Mouse (Mus musculus): ENCODE measurements around the gene Syt8. TPM values are rescaled to one million over a fixed set of nuclear protein-coding genes. Genes with fewer than 3 reads are reported as not detected.

The Syt8 gene
- polyA plus RNA-seq, 1 experiment, result 3.4 TPM

DNA sequence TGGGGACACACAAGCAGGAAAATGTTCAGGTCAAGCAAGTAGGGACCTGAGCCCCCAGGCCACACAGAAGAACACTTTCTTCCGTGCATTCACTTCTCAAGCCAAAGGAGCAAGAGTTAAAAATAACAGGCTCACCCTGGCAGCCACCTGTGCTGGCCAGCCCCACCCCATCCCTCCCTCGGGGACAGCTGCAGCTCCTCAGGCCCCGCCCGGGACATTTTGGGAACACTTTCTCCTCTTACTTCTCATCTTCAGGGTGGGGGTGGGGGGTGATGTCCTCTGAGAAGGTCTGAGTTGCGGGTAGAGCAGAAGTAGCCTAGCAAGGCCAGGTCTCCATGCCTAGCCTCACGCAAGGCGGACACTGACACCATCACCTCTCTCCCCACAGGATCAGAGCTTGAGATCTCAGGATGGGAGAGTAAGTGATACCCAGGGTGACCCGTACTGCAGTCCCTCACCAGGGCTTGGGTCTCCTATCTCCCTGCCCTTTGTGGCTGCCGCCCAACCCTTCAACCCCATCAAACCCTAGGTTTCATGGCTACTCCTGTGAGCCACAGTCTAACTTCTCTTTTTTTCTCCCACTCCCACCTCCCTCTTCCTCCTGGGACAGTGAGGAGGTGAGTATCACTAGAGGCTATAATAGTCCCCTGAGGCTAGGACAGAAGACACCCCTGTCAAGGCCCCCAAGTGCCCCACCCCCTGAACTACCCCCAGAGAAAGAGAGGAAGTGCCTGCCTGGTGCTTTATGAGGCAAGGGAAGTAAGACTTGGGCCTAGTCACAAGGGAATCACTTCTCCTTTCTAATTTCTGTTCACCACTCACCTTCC lies 7.6 kb downstream of the Syt8 start:
- Histone ChIP-seq H3K4me1 (peaks cover 20% of the 10 kb centered on the region), H3K9me3 (no peaks in the 10 kb centered on the region), H3K4me3 (replicated peaks) (peak overlapping the region; percentile 15), H3K36me3 (replicated peaks; ENCODE audit: low read length) (no peaks in the 10 kb centered on the region), H3K27me3 (replicated peaks) (peaks cover 38% of the 10 kb centered on the region)
- TF ChIP-seq GATA1 (IDR thresholded peaks at IDR 0.05; ENCODE audit: borderline replicate concordance, low read length) (no peak), FLI1 (IDR thresholded peaks at IDR 0.05; ENCODE audit: low read length) (no peak)

DNA sequence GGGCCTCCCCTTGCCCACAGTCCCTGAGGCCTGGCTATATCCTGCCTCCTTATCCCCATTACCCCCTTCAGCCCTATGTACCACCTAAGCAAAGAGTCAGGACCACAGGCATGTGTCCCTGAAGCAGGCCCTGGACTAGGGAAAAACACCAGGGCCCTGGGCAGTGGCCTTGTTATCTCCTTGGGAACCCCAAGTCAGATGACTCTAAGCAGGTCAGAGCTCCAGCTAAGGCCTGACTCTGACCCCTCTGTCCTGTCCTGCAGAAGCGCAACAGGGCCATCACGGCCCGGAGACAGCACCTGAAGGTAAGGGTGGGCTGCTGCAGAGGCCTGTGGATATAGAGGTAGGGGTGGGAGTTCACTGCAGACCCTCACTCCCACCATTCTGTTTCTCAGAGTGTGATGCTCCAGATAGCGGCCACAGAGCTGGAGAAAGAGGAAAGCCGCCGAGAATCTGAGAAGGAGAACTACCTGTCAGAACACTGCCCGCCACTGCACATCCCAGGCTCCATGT lies 8.3 kb downstream of the Syt8 start:
- Histone ChIP-seq H3K9me3 (no peaks in the 10 kb centered on the region), H3K36me3 (replicated peaks; ENCODE audit: low read length) (no peaks in the 10 kb centered on the region), H3K4me1 (peaks cover 18% of the 10 kb centered on the region), H3K27me3 (replicated peaks) (peaks cover 33% of the 10 kb centered on the region), H3K4me3 (replicated peaks) (no peak overlapping the region)
- TF ChIP-seq FLI1 (IDR thresholded peaks at IDR 0.05; ENCODE audit: low read length), result no peak
- no peak for TF ChIP-seq GATA1 (IDR thresholded peaks at IDR 0.05; ENCODE audit: borderline replicate concordance, low read length)

DNA sequence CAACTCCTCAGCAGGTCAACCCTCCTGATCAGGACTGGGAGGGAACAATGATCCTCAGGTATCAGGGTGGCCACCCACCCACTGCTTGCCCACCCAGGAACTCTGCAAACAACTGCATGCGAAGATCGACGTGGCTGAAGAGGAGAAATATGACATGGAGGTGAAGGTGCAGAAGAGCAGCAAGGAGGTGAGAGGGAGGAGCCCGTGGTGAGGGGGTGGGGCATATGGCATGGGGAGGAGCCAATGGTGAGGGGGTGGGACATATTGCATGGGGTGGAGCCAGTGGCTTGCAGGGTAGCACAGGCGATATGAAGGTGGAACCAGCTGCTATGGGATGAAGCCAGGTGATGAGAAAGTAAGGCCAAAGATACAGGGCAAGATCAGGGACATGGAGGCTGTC lies 8.8 kb downstream of the Syt8 start:
- H3K27me3 ChIP-seq (replicated peaks), result peaks cover 29% of the 10 kb centered on the region
- H3K9me3 ChIP-seq, result no peaks in the 10 kb centered on the region
- peaks cover 18% of the 10 kb centered on the region for H3K4me1 ChIP-seq
- H3K36me3 ChIP-seq (replicated peaks; ENCODE audit: low read length), result no peaks in the 10 kb centered on the region
- TF ChIP-seq GATA1 (IDR thresholded peaks at IDR 0.05; ENCODE audit: borderline replicate concordance, low read length) (no peak), FLI1 (IDR thresholded peaks at IDR 0.05; ENCODE audit: low read length) (no peak)
- H3K4me3 ChIP-seq (replicated peaks), result no peak overlapping the region

DNA sequence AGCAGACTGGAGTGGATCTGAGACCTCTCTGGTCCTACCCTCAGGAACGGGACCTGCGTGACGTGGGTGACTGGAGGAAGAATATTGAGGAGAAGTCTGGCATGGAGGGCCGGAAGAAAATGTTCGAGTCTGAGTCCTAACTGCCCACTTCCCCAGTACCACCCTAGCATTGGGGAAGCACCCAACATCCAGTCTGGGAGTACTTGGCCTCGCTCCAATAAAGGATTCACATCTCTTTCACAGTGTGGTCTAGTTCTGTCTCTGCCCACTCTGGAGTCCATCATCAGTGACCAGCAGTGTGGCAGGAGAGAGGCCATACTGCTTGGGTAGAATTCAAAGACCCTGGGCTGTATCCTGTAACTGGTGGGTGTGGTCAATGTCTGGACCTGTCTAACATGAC lies 9.5 kb downstream of the Syt8 start:
- TF ChIP-seq GATA1 (IDR thresholded peaks at IDR 0.05; ENCODE audit: borderline replicate concordance, low read length), result no peak
- TF ChIP-seq FLI1 (IDR thresholded peaks at IDR 0.05; ENCODE audit: low read length), result no peak

DNA sequence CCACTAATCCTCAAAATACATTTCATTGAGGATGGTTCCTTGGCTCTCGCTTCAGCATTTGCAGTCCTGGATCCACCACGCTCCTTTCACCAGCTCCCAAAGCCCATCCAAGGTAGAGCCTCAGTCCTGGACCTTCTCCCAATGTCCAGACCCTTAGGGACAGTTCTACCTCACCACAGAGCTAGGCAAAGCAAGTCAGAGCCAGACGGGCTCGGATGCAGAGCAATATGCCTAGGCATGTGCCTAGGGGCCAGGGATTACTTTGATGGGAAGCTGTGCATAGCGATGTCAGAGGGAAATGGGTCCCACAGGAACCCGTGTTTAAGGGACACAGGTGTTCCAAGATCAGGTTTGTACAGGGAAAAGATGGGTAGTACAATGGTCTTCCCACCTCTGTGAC lies 10.7 kb downstream of the Syt8 start:
- Histone ChIP-seq H3K9me3 (no peaks in the 10 kb centered on the region), H3K36me3 (replicated peaks; ENCODE audit: low read length) (no peaks in the 10 kb centered on the region), H3K4me3 (replicated peaks) (no peak overlapping the region), H3K27me3 (replicated peaks) (peaks cover 15% of the 10 kb centered on the region), H3K4me1 (peaks cover 18% of the 10 kb centered on the region)
- TF ChIP-seq FLI1 (IDR thresholded peaks at IDR 0.05; ENCODE audit: low read length) (no peak), GATA1 (IDR thresholded peaks at IDR 0.05; ENCODE audit: borderline replicate concordance, low read length) (no peak)

More for the DNA sequence above, 9.5 kb downstream of the Syt8 start:
- Histone ChIP-seq H3K4me3 (replicated peaks) (no peak overlapping the region), H3K9me3 (no peaks in the 10 kb centered on the region), H3K27me3 (replicated peaks) (peaks cover 22% of the 10 kb centered on the region), H3K4me1 (peaks cover 18% of the 10 kb centered on the region), H3K36me3 (replicated peaks; ENCODE audit: low read length) (no peaks in the 10 kb centered on the region)

DNA sequence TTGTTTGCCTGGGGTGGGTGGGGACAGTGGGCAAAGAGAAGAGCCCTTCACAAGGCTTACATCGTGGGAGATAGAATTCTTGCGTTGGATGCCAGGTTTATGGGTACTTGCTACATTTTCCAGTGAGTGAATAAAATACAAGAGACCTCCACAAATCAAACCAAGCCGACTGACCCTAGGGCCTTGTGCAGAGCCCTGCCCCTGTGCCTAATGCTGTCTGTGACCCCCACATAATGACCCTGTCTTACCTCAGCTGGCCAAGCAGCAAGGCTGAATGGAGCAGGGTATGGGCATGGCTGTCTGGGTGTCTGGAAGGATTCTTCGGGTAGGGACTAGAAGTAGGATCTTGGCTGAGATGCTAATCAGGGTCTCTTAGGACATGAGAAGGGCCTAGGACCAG lies 11.6 kb downstream of the Syt8 start:
- Histone ChIP-seq H3K27me3 (replicated peaks) (peaks cover 15% of the 10 kb centered on the region), H3K4me3 (replicated peaks) (no peak overlapping the region), H3K36me3 (replicated peaks; ENCODE audit: low read length) (no peaks in the 10 kb centered on the region), H3K9me3 (no peaks in the 10 kb centered on the region), H3K4me1 (peaks cover 18% of the 10 kb centered on the region)
- TF ChIP-seq FLI1 (IDR thresholded peaks at IDR 0.05; ENCODE audit: low read length), result no peak

DNA sequence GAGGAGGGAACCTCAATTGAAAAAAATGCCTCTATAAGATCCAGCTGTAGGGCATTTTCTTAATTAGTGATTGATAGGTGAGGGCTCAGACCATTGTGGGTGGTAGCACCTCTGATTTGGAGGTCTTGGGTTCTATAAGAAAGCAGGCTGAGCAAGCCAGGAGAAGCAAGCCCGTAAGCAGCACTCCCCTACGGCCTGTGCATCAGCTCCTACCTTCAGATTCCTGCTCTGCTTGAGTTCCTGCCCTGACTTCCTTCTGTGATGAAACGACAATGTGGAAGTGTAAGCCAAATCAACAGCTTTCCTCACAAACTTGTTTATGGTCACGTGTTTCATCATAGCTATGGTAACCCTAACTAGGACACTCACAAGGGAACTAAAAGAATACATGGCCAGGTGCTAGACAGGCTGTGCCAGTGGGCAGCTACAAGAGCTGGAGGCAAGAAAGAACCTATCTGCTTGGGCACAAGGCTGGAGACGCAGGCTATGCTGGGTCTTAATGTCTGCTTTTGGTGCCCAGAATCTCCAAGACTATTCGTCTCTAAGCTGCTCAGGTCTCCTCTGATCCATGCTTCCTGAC lies 14.5 kb downstream of the Syt8 start:
- no peak for TF ChIP-seq FLI1 (IDR thresholded peaks at IDR 0.05; ENCODE audit: low read length)
- no peak for TF ChIP-seq GATA1 (IDR thresholded peaks at IDR 0.05; ENCODE audit: borderline replicate concordance, low read length)
- H3K4me1 ChIP-seq, result peaks cover 4% of the 10 kb centered on the region

DNA sequence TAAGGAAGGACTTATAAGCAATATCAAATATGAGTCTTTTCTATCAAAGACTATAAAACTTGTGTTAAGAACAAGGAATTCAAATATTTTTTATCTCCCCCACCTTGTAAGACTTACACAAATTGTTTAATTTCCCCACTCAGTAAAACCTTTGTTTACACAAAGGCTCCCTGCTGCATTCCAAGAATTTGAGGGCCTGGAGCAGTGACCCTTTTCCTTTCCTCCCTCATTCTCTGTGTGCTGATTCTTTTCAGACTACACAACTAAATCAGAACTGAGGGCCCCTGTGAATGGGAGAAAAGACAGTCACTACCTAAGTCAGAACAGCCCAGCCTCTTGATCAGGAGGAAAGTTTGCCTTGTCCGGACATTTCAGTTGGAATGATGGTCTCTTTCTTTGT lies 20.1 kb downstream of the Syt8 start:
- TF ChIP-seq GATA1 (IDR thresholded peaks at IDR 0.05; ENCODE audit: borderline replicate concordance, low read length) (no peak), FLI1 (IDR thresholded peaks at IDR 0.05; ENCODE audit: low read length) (no peak)
- peaks cover 34% of the 10 kb centered on the region for H3K4me1 ChIP-seq
- H3K27me3 ChIP-seq (replicated peaks), result peaks cover 14% of the 10 kb centered on the region
- no peaks in the 10 kb centered on the region for H3K36me3 ChIP-seq (replicated peaks; ENCODE audit: low read length)
- H3K9me3 ChIP-seq, result no peaks in the 10 kb centered on the region
- H3K4me3 ChIP-seq (replicated peaks), result no peak overlapping the region

More for the DNA sequence above, 14.5 kb downstream of the Syt8 start:
- Histone ChIP-seq H3K36me3 (replicated peaks; ENCODE audit: low read length) (no peaks in the 10 kb centered on the region), H3K27me3 (replicated peaks) (peaks cover 13% of the 10 kb centered on the region), H3K4me3 (replicated peaks) (no peak overlapping the region), H3K9me3 (no peaks in the 10 kb centered on the region)

DNA sequence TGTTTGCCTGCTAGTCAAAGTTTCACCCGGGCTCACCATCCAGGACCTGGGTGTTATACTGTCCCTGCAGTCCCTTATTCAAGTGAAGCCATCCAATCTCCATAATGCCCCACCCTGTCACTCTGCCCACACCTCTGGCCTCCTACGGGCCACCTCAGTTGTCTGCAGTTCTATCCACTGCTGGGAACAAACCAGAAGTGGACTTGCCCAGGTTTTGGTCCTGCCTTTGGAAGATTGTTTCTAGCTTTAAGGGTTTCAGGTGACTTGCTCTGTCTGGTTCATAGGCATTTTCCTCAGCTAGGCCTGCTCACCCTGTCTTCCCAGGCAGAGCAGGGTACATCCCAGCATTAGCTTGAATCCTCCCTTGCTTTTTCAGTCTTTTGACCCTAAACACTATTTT lies 20.6 kb downstream of the Syt8 start:
- peaks cover 37% of the 10 kb centered on the region for H3K4me1 ChIP-seq
- no peaks in the 10 kb centered on the region for H3K36me3 ChIP-seq (replicated peaks; ENCODE audit: low read length)
- no peaks in the 10 kb centered on the region for H3K9me3 ChIP-seq
- no peak overlapping the region for H3K4me3 ChIP-seq (replicated peaks)
- H3K27me3 ChIP-seq (replicated peaks), result peaks cover 18% of the 10 kb centered on the region
- TF ChIP-seq FLI1 (IDR thresholded peaks at IDR 0.05; ENCODE audit: low read length), result no peak
- no peak for TF ChIP-seq GATA1 (IDR thresholded peaks at IDR 0.05; ENCODE audit: borderline replicate concordance, low read length)

DNA sequence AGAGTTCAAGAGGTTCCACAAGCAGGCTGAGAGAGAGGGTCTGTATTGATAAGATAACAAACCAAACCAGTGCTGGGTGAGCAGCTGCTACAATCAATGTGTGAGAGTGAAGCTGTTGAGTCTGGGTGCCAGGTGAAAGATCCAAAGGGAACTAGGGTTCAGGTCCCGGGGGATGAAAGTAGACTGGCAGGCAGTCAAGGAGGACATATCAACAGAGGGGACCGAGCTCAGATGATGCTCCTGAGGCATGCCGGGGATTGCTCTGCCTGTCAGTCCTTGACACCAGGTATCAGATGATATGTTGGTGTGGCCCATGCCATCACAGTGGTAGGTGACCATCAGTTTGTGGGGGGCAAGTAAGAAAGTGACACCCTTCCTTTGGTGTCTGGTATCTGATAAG lies 22.2 kb downstream of the Syt8 start:
- Histone ChIP-seq H3K36me3 (replicated peaks; ENCODE audit: low read length) (no peaks in the 10 kb centered on the region), H3K27me3 (replicated peaks) (peaks cover 27% of the 10 kb centered on the region), H3K9me3 (no peaks in the 10 kb centered on the region), H3K4me1 (peaks cover 51% of the 10 kb centered on the region), H3K4me3 (replicated peaks) (peak overlapping the region; percentile 17)
- TF ChIP-seq FLI1 (IDR thresholded peaks at IDR 0.05; ENCODE audit: low read length) (no peak), GATA1 (IDR thresholded peaks at IDR 0.05; ENCODE audit: borderline replicate concordance, low read length) (no peak)
